Mouse (Mus musculus): ENCODE results near the gene Psd4. TPM values are rescaled to one million over a fixed set of nuclear protein-coding genes. Genes with fewer than 3 reads are reported as not detected.

Psd4 gene
- polyA plus RNA-seq, 1 experiment from 2014 or later = 0.39 TPM

DNA sequence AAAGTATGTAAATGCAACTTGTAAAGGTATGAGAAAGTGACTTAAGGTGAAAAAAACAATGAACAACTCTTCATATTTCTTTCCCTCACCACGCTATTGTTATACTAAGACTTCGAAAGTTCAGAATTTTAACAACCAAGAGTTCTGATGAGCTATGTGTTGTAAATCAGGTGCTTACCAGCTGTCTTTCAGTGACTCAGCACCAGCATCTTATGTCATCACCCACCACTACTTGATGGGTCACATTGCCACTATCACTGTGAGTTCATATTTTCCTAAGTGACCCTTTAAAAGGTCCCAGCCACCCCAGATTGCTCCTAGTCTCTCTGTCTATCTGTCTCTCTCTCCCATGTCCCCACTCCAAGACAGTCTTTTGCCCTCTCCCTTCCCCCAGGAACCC lies 14.3 kb upstream of the Psd4 start:
- no peaks in the 10 kb centered on the region for H3K36me3 ChIP-seq (ENCODE audit: control insufficient read depth, insufficient read depth, low read length)
- H3K4me2 ChIP-seq (ENCODE audit: low read length) = no peak overlapping the region
- H3K27me3 ChIP-seq (replicated peaks; ENCODE audit: control insufficient read depth, insufficient read depth, low read length) = no peaks in the 10 kb centered on the region
- ATAC-seq = no peak
- no peak overlapping the region for H3K9ac ChIP-seq (ENCODE audit: low read length)
- no peak overlapping the region for H3K4me3 ChIP-seq (ENCODE audit: low read depth, low read length)
- no peaks in the 10 kb centered on the region for H3K4me1 ChIP-seq (ENCODE audit: control insufficient read depth, insufficient read depth, low read length)
- H3K9me3 ChIP-seq (replicated peaks; ENCODE audit: control insufficient read depth, low read length) = no peaks in the 10 kb centered on the region
- H3K27ac ChIP-seq (ENCODE audit: low read depth, low read length) = no peak overlapping the region
- no peak for DNase-seq (ENCODE audit: low spot score)
- 95% methylated on average over 2 of the region's 2 CpGs for WGBS

DNA sequence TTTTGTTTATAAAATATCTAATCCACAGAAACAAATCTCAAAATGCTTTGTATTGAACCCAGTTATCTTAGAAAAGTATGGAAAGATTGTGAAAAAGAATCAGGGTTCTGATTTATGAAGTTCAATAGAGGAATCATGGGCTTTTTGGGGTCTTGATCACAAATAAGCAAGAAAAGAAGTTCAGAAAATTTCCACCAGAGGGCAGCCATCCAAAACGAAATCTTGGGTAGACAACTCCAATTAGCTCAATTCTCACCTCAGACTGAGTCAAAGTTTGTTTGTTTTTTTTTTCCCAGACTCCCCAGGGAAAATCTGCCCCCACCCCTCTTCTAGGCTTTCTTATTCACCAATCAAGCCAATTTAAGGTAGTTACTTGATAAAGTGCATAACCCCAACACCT lies 9.7 kb upstream of the Psd4 start:
- peak; percentile 69 for DNase-seq (ENCODE audit: low spot score)
- no peak for ATAC-seq
- 10% methylated on average over 1 of the region's 1 CpGs for WGBS
- H3K36me3 ChIP-seq (ENCODE audit: control insufficient read depth, insufficient read depth, low read length) = no peaks in the 10 kb centered on the region
- no peak overlapping the region for H3K4me2 ChIP-seq (ENCODE audit: low read length)
- H3K27me3 ChIP-seq (replicated peaks; ENCODE audit: control insufficient read depth, insufficient read depth, low read length) = no peaks in the 10 kb centered on the region
- H3K27ac ChIP-seq (ENCODE audit: low read depth, low read length) = no peak overlapping the region
- no peak overlapping the region for H3K4me3 ChIP-seq (ENCODE audit: low read depth, low read length)
- H3K4me1 ChIP-seq (ENCODE audit: control insufficient read depth, insufficient read depth, low read length) = no peaks in the 10 kb centered on the region
- no peak overlapping the region for H3K9ac ChIP-seq (ENCODE audit: low read length)
- H3K9me3 ChIP-seq (replicated peaks; ENCODE audit: control insufficient read depth, low read length) = no peaks in the 10 kb centered on the region

DNA sequence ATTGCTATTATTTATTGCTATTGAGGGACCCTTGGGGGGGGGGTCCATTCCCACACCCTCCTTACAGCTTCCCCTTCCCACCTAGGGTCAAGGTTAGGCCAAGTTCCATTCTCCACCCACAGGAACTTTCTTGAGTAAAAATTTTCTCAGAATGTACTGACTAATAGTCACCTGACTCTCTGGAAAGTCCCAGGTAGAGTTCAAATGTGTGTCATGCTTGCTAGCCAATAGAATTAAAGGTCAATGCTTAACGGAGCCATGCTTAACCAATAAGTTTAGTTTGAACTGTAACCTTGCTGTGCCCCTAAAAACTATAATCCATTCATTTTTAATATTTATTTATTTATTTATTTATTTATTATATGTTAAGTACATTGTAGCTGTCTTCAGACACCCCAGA lies 8.0 kb upstream of the Psd4 start:
- Histone ChIP-seq H3K27me3 (replicated peaks; ENCODE audit: control insufficient read depth, insufficient read depth, low read length) (no peaks in the 10 kb centered on the region), H3K9ac (ENCODE audit: low read length) (no peak overlapping the region), H3K4me1 (ENCODE audit: control insufficient read depth, insufficient read depth, low read length) (no peaks in the 10 kb centered on the region), H3K4me2 (ENCODE audit: low read length) (no peak overlapping the region), H3K36me3 (ENCODE audit: control insufficient read depth, insufficient read depth, low read length) (no peaks in the 10 kb centered on the region), H3K4me3 (ENCODE audit: low read depth, low read length) (no peak overlapping the region), H3K27ac (ENCODE audit: low read depth, low read length) (no peak overlapping the region), H3K9me3 (replicated peaks; ENCODE audit: control insufficient read depth, low read length) (no peaks in the 10 kb centered on the region)
- WGBS = 90% methylated on average over 1 of the region's 1 CpGs
- DNase-seq (ENCODE audit: low spot score) = no peak
- no peak for ATAC-seq

DNA sequence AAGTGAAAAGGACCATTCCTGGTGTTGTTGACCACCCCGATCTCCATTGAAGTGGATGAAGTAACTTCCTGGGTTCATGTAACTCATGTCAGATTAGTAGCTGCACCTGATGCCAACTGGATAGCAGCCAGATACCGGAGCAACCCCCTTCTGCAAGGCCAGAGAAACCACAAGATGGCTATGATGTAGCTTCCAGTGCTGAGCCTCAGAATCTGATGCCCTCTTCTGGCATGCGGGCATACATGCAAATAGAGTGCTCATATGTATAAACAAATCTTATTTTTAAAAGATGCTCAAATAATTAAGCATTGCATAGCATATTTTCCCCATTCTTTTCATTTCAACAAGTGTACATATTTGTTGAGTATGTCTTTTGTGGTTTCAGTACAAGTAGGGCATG lies 3.6 kb upstream of the Psd4 start:
- DNase-seq (ENCODE audit: low spot score) (no peak), ATAC-seq (no peak)
- H3K4me3 ChIP-seq (ENCODE audit: low read depth, low read length) = no peak overlapping the region
- H3K4me1 ChIP-seq (ENCODE audit: control insufficient read depth, insufficient read depth, low read length) = no peaks in the 10 kb centered on the region
- 76% methylated on average over 3 of the region's 3 CpGs for WGBS
- no peaks in the 10 kb centered on the region for H3K27me3 ChIP-seq (replicated peaks; ENCODE audit: control insufficient read depth, insufficient read depth, low read length)
- no peak overlapping the region for H3K4me2 ChIP-seq (ENCODE audit: low read length)
- no peak overlapping the region for H3K27ac ChIP-seq (ENCODE audit: low read depth, low read length)
- no peaks in the 10 kb centered on the region for H3K36me3 ChIP-seq (ENCODE audit: control insufficient read depth, insufficient read depth, low read length)
- no peaks in the 10 kb centered on the region for H3K9me3 ChIP-seq (replicated peaks; ENCODE audit: control insufficient read depth, low read length)
- no peak overlapping the region for H3K9ac ChIP-seq (ENCODE audit: low read length)

DNA sequence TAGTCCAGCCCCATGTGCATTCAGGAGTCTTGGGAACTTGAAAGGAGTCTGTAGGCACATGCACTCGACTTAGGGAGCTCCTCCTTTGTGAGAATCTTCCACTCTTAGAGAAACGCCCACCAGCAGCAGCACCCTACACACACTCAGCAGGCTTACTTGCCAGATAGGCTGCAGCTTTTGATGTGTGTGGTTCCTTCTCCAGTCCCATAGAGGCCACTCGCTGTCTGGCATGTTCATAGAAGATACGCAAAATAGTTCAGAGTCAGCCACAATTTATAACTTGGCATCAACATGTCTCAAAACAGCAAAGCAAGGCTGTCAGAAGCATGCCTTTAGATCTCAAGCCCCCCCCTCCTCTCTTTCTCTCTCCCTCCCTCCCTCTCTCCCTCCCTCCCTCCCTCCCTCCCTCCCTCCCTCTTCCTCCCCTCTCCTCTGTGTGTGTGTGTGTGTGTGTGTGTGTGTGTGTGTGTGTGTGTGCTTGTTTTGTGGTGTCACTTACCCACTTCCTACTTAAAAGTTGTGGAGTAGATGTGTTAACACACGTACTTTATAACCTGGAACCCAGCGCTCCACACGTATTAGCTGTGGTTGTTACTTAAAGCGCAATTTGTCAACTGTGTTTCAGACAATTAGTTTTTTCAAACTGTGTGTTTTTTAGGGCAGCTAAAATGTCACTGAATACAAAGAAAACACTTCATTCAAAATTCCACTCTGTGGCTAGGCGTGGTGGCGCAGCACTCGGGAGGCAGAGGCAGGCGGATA lies 985 bp upstream of the Psd4 start:
- no peak overlapping the region for H3K4me3 ChIP-seq (ENCODE audit: low read depth, low read length)
- 78% methylated on average over 12 of the region's 12 CpGs for WGBS
- no peak overlapping the region for H3K27ac ChIP-seq (ENCODE audit: low read depth, low read length)
- H3K4me1 ChIP-seq (ENCODE audit: control insufficient read depth, insufficient read depth, low read length) = no peaks in the 10 kb centered on the region
- H3K27me3 ChIP-seq (replicated peaks; ENCODE audit: control insufficient read depth, insufficient read depth, low read length) = no peaks in the 10 kb centered on the region
- no peaks in the 10 kb centered on the region for H3K9me3 ChIP-seq (replicated peaks; ENCODE audit: control insufficient read depth, low read length)
- DNase-seq (ENCODE audit: low spot score) (no peak), ATAC-seq (no peak)
- no peak overlapping the region for H3K4me2 ChIP-seq (ENCODE audit: low read length)
- no peaks in the 10 kb centered on the region for H3K36me3 ChIP-seq (ENCODE audit: control insufficient read depth, insufficient read depth, low read length)
- H3K9ac ChIP-seq (ENCODE audit: low read length) = no peak overlapping the region

DNA sequence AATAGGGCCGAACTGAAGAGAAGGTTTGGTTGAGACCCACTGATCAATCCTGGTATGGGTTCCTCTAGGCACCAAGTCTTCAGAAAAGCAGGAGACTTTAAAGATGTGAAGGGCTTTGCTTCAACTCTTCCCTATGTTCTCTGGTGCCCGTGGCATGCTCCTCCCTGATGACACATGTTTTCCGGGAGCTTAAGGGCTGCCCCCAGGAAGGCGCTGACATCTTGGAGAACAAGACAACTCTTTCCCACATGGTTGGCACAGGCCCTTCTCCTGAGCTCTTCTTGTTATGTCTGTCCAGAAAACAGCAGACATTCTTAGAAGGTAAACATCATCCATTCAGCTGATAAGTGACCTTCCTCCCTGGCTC lies 498 bp downstream of the Psd4 start:
- 69% methylated on average over 4 of the region's 4 CpGs for WGBS
- H3K27me3 ChIP-seq (replicated peaks; ENCODE audit: control insufficient read depth, insufficient read depth, low read length) = no peaks in the 10 kb centered on the region
- no peak overlapping the region for H3K9ac ChIP-seq (ENCODE audit: low read length)
- DNase-seq (ENCODE audit: low spot score) (no peak), ATAC-seq (peak; percentile 10; the same call in 1 of the 2 replicates)
- no peaks in the 10 kb centered on the region for H3K36me3 ChIP-seq (ENCODE audit: control insufficient read depth, insufficient read depth, low read length)
- H3K27ac ChIP-seq (ENCODE audit: low read depth, low read length) = no peak overlapping the region
- no peaks in the 10 kb centered on the region for H3K9me3 ChIP-seq (replicated peaks; ENCODE audit: control insufficient read depth, low read length)
- peak overlapping the region; percentile 37 for H3K4me3 ChIP-seq (ENCODE audit: low read depth, low read length)
- peak overlapping the region; percentile 81 for H3K4me2 ChIP-seq (ENCODE audit: low read length)
- no peaks in the 10 kb centered on the region for H3K4me1 ChIP-seq (ENCODE audit: control insufficient read depth, insufficient read depth, low read length)

DNA sequence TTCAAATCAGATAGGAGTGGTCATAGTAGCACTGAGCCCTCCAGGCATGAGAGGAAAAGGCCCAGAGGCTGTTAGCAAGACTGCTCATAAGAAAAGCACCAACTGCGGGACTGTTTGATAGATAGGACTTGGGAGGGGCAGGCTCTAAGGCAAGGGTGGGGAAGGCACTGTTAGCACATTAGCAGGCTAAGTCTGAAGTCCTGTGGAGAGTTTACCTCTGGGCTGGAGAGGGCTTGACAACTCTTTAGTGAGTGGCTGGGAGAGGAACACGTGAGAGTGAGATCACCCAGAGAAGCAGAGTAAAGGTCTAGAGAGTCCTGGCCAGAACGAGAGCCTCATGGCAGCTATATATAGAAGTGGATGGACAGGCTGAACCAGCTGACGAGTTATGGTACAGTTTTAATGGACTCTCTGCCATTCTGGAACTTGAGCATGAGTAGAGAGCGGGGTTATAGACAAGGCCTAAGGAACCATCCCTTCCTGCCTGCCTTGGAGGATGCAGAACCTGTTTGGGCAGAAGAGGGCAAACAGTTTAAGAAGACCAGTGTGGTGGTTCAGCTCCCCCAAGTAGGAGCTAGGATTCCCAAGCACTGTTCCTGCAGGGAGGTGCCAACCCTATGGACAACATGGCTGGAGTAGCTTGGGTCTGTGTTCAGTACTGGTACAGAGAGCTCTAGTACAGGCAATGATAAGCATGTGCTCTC lies 11.5 kb downstream of the Psd4 start:
- Histone ChIP-seq H3K9ac (ENCODE audit: low read length) (no peak overlapping the region), H3K4me1 (ENCODE audit: control insufficient read depth, insufficient read depth, low read length) (no peaks in the 10 kb centered on the region), H3K9me3 (replicated peaks; ENCODE audit: control insufficient read depth, low read length) (no peaks in the 10 kb centered on the region), H3K27me3 (replicated peaks; ENCODE audit: control insufficient read depth, insufficient read depth, low read length) (no peaks in the 10 kb centered on the region), H3K4me3 (ENCODE audit: low read depth, low read length) (no peak overlapping the region), H3K36me3 (ENCODE audit: control insufficient read depth, insufficient read depth, low read length) (no peaks in the 10 kb centered on the region), H3K4me2 (ENCODE audit: low read length) (no peak overlapping the region), H3K27ac (ENCODE audit: low read depth, low read length) (no peak overlapping the region)
- ATAC-seq = no peak
- no peak for DNase-seq (ENCODE audit: low spot score)
- 87% methylated on average over 5 of the region's 5 CpGs for WGBS

DNA sequence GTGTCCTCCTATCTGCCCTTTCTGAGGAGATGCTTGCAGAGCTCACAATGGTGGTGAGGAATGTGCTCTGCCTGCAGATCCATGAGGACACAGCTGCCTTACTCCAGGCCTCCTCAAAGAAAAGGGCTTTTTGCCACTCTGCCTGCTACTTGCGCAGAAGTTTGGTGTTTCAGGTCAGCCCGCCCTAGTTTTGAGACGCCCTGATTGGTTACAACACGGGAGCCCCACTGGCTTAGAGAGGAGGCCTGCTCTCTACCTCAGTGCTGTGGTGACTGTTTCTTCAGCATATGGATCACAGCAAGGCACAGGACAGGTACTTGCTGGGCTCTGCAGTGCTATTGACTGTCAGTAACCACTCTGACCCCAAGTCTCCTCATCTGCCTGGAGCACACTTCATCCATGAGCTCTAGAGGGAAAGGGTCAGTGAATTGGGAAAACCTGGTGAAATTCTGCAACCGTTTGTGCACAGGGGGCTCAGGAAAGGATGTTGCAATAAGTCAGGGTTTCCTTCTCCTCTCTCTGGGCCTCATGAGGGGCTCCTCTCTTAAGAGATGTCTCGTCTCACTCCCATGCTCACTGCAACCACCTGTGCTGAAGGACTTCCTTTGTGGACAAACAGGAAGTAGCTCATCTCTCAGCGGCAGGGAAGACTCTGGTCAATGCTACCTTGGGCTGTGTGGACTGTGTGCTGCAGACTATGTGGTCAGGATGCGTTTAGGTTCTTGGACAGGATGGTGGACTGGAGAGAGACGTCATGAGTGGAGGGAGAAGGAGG lies 15.3 kb downstream of the Psd4 start:
- Histone ChIP-seq H3K4me2 (ENCODE audit: low read length) (no peak overlapping the region), H3K4me3 (ENCODE audit: low read depth, low read length) (no peak overlapping the region), H3K27ac (ENCODE audit: low read depth, low read length) (no peak overlapping the region), H3K36me3 (ENCODE audit: control insufficient read depth, insufficient read depth, low read length) (no peaks in the 10 kb centered on the region), H3K27me3 (replicated peaks; ENCODE audit: control insufficient read depth, insufficient read depth, low read length) (no peaks in the 10 kb centered on the region), H3K9ac (ENCODE audit: low read length) (no peak overlapping the region), H3K4me1 (ENCODE audit: control insufficient read depth, insufficient read depth, low read length) (no peaks in the 10 kb centered on the region), H3K9me3 (replicated peaks; ENCODE audit: control insufficient read depth, low read length) (no peaks in the 10 kb centered on the region)
- DNase-seq (ENCODE audit: low spot score) (no peak), ATAC-seq (no peak)
- 78% methylated on average over 9 of the region's 9 CpGs for WGBS

DNA sequence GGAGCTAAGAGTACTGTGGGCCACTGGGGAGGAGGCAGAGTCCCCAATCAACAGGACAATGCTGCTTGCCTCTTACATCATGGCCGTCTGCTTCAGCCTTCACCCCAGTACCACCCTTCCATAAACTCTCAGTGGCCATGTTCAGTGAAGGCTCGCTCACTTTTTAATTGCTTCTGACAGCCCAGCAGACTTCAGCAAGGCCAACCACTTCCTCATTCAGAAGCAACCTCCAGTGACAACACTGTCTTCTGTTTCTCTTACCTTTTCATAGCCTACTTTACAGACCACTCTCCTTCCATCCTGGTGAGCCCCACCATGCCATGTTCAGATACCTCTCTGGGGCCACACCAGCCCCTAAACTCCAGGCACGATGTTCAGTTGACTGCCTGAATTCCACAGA lies 16.3 kb downstream of the Psd4 start:
- Histone ChIP-seq H3K9me3 (replicated peaks; ENCODE audit: control insufficient read depth, low read length) (no peaks in the 10 kb centered on the region), H3K4me1 (ENCODE audit: control insufficient read depth, insufficient read depth, low read length) (no peaks in the 10 kb centered on the region), H3K4me3 (ENCODE audit: low read depth, low read length) (no peak overlapping the region), H3K9ac (ENCODE audit: low read length) (no peak overlapping the region), H3K27ac (ENCODE audit: low read depth, low read length) (no peak overlapping the region), H3K4me2 (ENCODE audit: low read length) (no peak overlapping the region), H3K27me3 (replicated peaks; ENCODE audit: control insufficient read depth, insufficient read depth, low read length) (no peaks in the 10 kb centered on the region), H3K36me3 (ENCODE audit: control insufficient read depth, insufficient read depth, low read length) (no peaks in the 10 kb centered on the region)
- ATAC-seq (no peak), DNase-seq (ENCODE audit: low spot score) (no peak)
- WGBS = 84% methylated on average over 3 of the region's 3 CpGs

Measured in forebrain, embryonic 14.5 days (tissue).